Mouse (Mus musculus) liver, embryonic 15.5 days (tissue): Measurements from ENCODE around the gene Zfp287. TPM values are rescaled to one million over a fixed set of nuclear protein-coding genes. Genes with fewer than 3 reads are reported as not detected.

Experiments
- ATAC-seq: fragments of 200-750 bp; cut with Nextera tagmentation; 2 replicates; pipeline ENCODE4 v1.8.0; 2017; ENCODE audit warnings: moderate number of reproducible peaks, mild to moderate bottlenecking, moderate library complexity; ENCODE audit not compliant: insufficient read depth
- H3K27ac ChIP-seq: fragments of 300-500 bp; sonication (generic); replicated peaks from 2 replicates; pipeline ENCODE4 v1.5.1; 2015; ENCODE audit warnings: mild to moderate bottlenecking, inconsistent platforms
- H3K27me3 ChIP-seq: fragments of 300-500 bp; sonication (generic); 2 replicates; pipeline ENCODE4 v1.6.1; 2015; ENCODE audit warnings: mild to moderate bottlenecking, inconsistent platforms
- H3K36me3 ChIP-seq: fragments of 300-500 bp; sonication (generic); replicated peaks from 2 replicates; pipeline ENCODE4 v1.6.1; 2015; ENCODE audit warnings: moderate library complexity, mild to moderate bottlenecking, inconsistent platforms
- H3K4me1 ChIP-seq: fragments of 300-500 bp; sonication (generic); replicated peaks from 2 replicates; pipeline ENCODE4 v1.6.1; 2015; ENCODE audit warnings: inconsistent platforms
- H3K4me2 ChIP-seq: fragments of 300-500 bp; sonication (generic); 2 replicates; pipeline ENCODE4 v1.6.1; 2015; ENCODE audit warnings: moderate library complexity, mild to moderate bottlenecking, inconsistent platforms
- H3K4me3 ChIP-seq: fragments of 300-500 bp; sonication (generic); replicated peaks from 2 replicates; pipeline ENCODE4 v1.5.1; 2015; ENCODE audit warnings: mild to moderate bottlenecking, inconsistent platforms
- H3K9ac ChIP-seq: fragments of 300-500 bp; sonication (generic); 2 replicates; pipeline ENCODE4 v1.6.1; 2015; ENCODE audit warnings: moderate library complexity, mild to moderate bottlenecking, inconsistent platforms
- H3K9me3 ChIP-seq: fragments of 300-500 bp; sonication (generic); replicated peaks from 2 replicates; pipeline ENCODE4 v1.6.1; 2016; ENCODE audit warnings: inconsistent platforms
- WGBS: fragments of 180-500 bp; shearing (Covaris S2); methylation state at CpG from one replicate; pipeline ENCODE4 v1.1.7; 2015; ENCODE audit warnings: mixed read lengths; ENCODE audit not compliant: insufficient replicate concordance; 5-methylcytosine and 5-hydroxymethylcytosine counted together
- polyA plus RNA-seq: library from polyadenylated mRNA; unstranded; fragments of >200 nt; fragmentation: Nextera tagmentation; extraction: Ambion mirVana; gene quantifications from 2 replicates; pipeline ENCODE4 v1.2.1, GENCODE M21; 2015

Gene Zfp287
- polyA plus RNA-seq, 1 experiment from 2014 or later = 0.50 TPM

DNA sequence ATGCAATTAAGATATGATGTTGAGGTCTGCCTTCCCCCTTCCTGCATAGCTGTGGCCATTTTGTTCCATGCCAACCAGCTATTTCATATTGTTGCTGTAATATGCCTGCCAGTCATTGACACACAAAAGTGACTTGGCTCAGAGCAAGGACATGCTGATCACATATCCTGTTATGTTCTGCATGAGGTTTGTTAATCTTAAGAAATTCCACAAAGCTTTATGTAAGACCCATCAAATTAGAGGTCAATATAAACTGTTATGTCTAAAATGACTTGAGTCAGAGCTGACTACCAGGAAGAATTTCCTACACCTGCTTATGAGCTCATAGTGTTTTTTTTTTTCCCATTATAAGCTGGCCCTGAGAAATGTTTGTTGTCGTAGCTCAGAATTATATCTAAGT, 30.5 kb downstream of the Zfp287 start:
- no peaks in the 10 kb centered on the region for H3K9me3 ChIP-seq
- no peaks in the 10 kb centered on the region for H3K4me1 ChIP-seq
- WGBS = 41% methylated on average over 1 of the region's 1 CpGs
- H3K4me3 ChIP-seq = no peak overlapping the region
- no peaks in the 10 kb centered on the region for H3K27me3 ChIP-seq
- no peaks in the 10 kb centered on the region for H3K36me3 ChIP-seq
- ATAC-seq = no peak
- H3K9ac ChIP-seq = no peak overlapping the region
- H3K27ac ChIP-seq = no peak overlapping the region
- no peak overlapping the region for H3K4me2 ChIP-seq

DNA sequence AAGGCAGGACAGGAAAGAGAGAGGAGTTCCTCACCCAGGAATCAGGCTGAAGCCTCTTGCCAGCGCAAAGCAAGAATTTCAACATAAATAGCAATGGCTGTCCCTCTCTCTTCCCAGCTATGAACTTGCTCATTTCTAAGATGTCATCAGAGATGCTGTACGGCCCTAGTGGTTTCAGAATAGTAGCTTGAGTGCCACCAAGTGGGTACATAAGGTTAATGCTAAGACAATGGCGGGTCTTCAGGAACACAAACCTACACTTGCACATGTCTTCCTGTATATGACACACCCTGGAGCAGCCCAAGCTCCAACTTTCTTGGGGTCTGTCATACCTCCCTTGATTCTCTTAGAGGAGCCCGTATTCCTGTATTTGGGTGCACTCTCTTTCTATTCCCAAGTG, 32.0 kb downstream of the Zfp287 start:
- ATAC-seq = no peak
- no peaks in the 10 kb centered on the region for H3K36me3 ChIP-seq

DNA sequence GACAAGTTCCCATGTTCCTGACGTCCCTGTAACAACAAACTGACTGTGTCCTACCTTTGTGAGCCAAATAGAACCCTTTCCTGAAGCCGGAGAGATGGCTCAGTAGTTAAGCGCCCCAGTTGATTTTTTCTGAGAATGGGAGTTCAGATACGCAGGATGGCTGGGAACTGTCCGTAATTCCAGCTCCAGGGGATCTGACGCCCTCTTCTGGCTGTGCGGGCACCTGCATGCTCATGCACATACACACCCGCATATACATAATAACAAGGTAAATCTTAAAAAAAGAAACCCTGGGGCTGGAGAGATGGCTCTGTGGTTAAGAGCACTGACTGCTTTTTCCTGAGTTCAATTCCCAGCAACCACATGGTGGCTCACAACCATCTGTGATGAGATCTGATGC, 36.6 kb downstream of the Zfp287 start:
- 80% methylated on average over 8 of the region's 8 CpGs for WGBS

More for the DNA sequence above, 32.0 kb downstream of the Zfp287 start:
- Histone ChIP-seq H3K27ac (no peak overlapping the region), H3K4me3 (no peak overlapping the region), H3K4me2 (no peak overlapping the region), H3K9me3 (no peaks in the 10 kb centered on the region), H3K9ac (no peak overlapping the region), H3K4me1 (no peaks in the 10 kb centered on the region), H3K27me3 (no peaks in the 10 kb centered on the region)
- WGBS = 36% methylated on average over 4 of the region's 4 CpGs

DNA sequence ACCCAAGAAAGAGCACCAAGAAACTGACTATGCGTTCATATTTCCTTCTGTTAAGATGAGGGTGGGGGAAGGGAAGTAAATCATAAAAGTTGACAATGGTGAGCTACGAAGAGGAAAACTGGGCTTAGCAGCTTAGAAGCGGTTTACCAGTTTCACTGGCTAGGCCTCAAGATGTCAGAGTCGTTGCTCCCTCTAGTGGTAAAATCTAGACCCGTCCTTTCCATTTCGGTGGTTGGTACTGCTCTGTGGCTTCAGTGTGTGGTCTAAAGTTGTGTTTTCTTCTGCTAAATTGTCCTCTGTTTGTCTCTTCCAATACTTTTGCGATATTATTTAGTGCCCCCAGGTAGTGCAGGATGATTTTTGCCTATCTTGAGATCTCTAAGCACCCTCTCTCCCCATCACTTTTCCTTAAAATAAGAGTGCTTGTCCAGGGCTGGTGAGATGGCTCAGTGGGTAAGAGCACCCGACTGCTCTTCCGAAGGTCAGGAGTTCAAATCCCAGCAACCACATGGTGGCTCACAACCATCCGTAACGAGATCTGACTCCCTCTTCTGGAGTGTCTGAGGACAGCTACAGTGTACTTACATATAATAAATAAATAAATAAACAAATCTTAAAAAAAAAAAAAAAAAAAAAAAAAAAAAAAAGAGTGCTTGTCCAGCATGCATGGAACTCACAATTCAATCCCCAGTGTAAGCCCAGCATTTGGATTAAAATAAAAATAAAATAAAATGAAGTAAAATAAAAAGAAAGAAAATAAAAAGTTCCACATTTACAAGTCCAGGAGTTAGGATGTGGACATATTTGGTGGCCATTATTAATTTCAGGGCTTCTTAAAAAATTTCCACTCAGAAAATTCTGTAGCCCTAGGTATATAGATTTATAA, 38.2 kb downstream of the Zfp287 start:
- ATAC-seq = no peak
- WGBS = 19% methylated on average over 11 of the region's 11 CpGs
- Histone ChIP-seq H3K9ac (no peak overlapping the region), H3K9me3 (no peaks in the 10 kb centered on the region), H3K4me2 (no peak overlapping the region), H3K4me1 (no peaks in the 10 kb centered on the region), H3K36me3 (no peaks in the 10 kb centered on the region), H3K27ac (no peak overlapping the region), H3K27me3 (no peaks in the 10 kb centered on the region), H3K4me3 (no peak overlapping the region)

More for the DNA sequence above, 36.6 kb downstream of the Zfp287 start:
- Histone ChIP-seq H3K9ac (no peak overlapping the region), H3K27me3 (no peaks in the 10 kb centered on the region), H3K9me3 (no peaks in the 10 kb centered on the region), H3K4me3 (no peak overlapping the region), H3K4me2 (no peak overlapping the region), H3K36me3 (no peaks in the 10 kb centered on the region), H3K27ac (no peak overlapping the region), H3K4me1 (no peaks in the 10 kb centered on the region)
- ATAC-seq = no peak

DNA sequence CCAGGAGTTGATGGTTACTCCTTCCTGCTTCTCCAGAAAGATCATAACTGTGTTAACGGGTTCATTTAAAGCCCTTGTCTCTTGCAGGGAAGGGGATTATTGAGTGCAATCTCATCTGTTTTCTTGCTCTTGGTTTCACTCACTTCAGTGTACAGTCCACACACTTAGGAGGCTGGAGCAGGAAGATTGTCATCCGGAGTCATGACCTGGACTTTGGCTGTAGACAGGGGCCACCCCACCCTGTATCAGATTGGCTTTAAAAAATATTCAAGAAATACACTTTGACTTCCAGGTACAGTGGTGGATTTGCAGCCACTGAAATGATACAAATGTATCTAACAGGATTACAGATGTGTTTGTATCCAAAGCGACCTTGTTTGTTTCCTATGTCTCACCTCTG, 40.1 kb downstream of the Zfp287 start:
- Histone ChIP-seq H3K9me3 (no peaks in the 10 kb centered on the region), H3K4me3 (no peak overlapping the region), H3K9ac (no peak overlapping the region), H3K4me1 (no peaks in the 10 kb centered on the region), H3K4me2 (no peak overlapping the region), H3K27me3 (no peaks in the 10 kb centered on the region), H3K36me3 (no peaks in the 10 kb centered on the region), H3K27ac (no peak overlapping the region)
- WGBS = 65% methylated on average over 3 of the region's 3 CpGs
- no peak for ATAC-seq

DNA sequence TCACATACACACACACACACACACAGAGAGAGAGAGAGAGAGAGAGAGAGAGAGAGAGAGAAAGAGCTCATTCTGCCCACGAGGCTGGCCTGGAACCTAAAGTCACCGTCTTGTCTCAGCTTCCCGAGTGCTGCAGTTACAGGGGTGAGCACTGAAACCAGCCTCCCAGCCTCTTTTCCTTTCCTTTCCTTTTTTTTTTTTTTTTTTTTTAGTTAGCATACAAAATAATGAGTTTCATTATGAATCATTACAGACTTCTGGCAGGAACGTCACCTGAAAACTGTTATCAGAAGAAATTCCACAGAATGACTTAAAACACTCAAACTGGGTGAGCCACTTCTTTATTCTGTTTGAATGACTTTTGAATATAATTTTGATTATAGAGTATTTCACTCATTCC, 51.8 kb downstream of the Zfp287 start:
- Histone ChIP-seq H3K27ac (no peak overlapping the region), H3K4me3 (no peak overlapping the region), H3K9me3 (no peaks in the 10 kb centered on the region), H3K4me2 (no peak overlapping the region), H3K36me3 (no peaks in the 10 kb centered on the region), H3K9ac (no peak overlapping the region), H3K27me3 (no peaks in the 10 kb centered on the region), H3K4me1 (no peaks in the 10 kb centered on the region; the same call in 1 of the 2 replicates)
- 54% methylated on average over 4 of the region's 4 CpGs for WGBS
- ATAC-seq = no peak

DNA sequence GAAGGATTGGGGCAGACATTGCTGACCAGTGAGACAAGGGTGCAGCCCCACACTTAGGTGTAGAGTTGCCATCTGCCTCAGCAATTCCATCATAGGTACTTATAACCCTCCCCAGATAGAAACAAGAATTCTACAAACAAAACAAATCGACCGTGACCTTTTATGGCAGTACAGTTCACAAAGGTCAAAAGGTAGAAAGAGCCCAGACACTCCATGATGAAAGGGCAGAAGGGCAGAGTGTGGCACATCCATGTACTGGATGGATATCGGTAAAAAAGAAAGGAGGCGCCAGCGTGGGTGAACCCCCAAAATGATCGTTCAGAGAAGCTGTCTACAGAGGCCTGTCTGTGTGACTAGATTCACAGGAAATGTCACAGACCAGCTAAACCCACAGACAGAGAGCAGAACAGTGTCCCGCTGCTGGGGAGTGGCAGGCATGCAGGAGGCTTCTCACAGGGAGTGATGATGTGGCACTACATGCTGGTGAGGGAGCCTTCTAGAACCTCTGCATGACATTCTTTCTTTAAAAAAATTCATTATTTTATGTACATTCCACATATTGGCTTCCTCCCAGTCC, 52.8 kb downstream of the Zfp287 start:
- 60% methylated on average over 7 of the region's 7 CpGs for WGBS
- no peak for ATAC-seq
- H3K9ac ChIP-seq = no peak overlapping the region
- no peak overlapping the region for H3K4me3 ChIP-seq
- H3K27ac ChIP-seq = no peak overlapping the region
- no peaks in the 10 kb centered on the region for H3K36me3 ChIP-seq
- no peaks in the 10 kb centered on the region for H3K9me3 ChIP-seq
- H3K4me1 ChIP-seq = no peaks in the 10 kb centered on the region; the same call in 1 of the 2 replicates
- H3K4me2 ChIP-seq = no peak overlapping the region
- H3K27me3 ChIP-seq = no peaks in the 10 kb centered on the region

DNA sequence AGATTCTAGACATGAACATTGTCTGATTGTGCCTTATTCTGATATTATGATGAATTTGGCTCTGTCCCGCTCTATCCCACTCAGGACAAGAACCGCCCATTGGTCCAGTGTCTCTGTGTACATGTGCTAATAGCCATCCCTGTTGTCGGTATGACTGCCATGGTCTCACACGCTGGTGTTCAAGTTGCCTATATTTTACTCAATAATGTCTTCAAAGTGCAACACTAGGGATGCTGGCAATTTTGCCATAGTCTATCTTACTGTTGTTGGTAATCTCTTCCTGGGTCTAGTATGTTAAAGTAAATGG, 55.5 kb downstream of the Zfp287 start:
- no peak overlapping the region for H3K9ac ChIP-seq
- no peak overlapping the region for H3K27ac ChIP-seq
- H3K4me2 ChIP-seq = no peak overlapping the region
- no peaks in the 10 kb centered on the region for H3K27me3 ChIP-seq
- H3K4me1 ChIP-seq = no peaks in the 10 kb centered on the region; the same call in 1 of the 2 replicates
- ATAC-seq = no peak
- H3K9me3 ChIP-seq = no peaks in the 10 kb centered on the region
- H3K36me3 ChIP-seq = no peaks in the 10 kb centered on the region
- no peak overlapping the region for H3K4me3 ChIP-seq
- 69% methylated on average over 4 of the region's 4 CpGs for WGBS

DNA sequence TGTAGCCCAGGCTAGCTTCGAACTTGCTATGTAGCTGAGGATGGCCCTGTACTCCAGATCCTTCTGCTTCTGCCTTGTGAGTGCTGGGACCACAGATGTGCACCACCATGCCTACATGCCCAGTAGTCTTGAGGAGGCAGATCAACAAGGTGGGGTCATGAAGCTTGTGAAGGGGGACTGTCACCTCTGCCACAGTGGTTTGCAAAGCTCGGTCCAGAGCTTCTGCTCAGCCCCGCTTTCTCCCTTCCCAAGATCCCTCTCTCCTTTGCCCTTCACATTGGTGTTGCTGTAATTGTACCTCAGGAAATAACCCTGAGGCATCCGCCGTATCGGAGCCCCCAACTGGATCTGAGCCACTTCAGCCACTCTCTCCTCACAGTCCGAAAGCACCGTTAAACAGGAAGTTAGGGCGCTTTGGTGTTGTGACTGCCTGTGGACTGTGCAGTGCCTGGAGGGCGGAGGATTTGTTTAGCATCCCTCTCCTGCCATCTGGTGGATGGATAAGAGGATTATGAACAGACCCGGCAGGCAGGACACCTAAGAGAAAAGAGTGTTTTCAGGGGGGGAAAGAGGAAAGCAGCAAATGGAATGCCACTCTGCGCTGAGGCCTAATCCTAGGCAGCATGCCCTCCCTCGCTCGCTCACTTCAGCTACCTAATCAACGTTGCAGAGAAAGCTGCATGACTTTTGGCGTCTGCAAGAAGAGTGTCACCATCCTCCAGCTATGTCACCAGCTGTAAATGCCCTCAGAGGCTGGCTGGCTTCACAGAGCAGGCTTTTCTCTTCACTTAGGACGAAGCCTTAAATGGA, 56.0 kb downstream of the Zfp287 start:
- Histone ChIP-seq H3K27me3 (no peaks in the 10 kb centered on the region), H3K4me1 (no peaks in the 10 kb centered on the region; the same call in 1 of the 2 replicates), H3K9me3 (no peaks in the 10 kb centered on the region), H3K4me2 (peak overlapping the region; percentile 57), H3K4me3 (peak overlapping the region; percentile 25; the same call in 1 of the 2 replicates), H3K9ac (no peak overlapping the region), H3K27ac (no peak overlapping the region), H3K36me3 (no peaks in the 10 kb centered on the region)
- peak; percentile 69 for ATAC-seq
- WGBS = 17% methylated on average over 17 of the region's 17 CpGs

DNA sequence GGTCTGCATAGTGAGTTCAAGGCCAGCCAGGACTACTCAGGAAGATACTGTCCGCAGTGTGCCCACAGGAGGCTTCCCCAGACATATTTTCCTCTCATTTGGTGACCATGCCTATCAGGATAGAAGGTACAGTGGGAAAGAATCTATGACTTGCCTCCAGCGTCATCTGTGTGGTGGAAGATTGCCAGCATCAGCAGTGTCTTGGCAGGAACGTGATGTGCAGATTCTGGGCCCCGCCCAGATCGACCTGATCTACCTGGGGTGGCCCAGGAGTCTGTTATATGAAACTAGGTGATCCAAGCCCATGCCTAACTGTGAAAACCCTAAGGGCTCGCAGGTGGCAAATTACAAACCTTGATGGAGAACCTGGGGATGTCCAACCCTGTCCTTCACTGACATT, 61.7 kb downstream of the Zfp287 start:
- H3K9ac ChIP-seq = no peak overlapping the region

DNA sequence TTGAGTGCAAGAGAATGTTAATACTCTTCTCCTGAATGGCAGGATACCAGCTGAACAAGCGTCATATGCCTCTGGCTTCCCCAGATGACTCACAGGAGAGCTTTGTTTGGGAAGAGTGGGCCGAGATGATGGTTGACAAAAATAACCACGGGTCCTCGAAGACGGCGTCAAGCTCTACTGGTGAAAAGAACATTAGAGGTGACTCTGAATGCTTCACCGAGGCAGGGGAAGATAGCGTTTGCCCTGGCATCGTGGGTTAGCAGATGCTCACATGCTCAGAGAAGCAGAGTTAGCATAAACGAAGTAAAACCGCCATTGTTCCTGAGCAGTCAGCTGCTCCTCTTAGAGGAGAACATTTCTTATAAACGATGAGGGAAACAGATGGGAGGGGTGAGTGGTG, 62.2 kb downstream of the Zfp287 start:
- H3K4me1 ChIP-seq = no peaks in the 10 kb centered on the region
- H3K36me3 ChIP-seq = 0 out of 2 replicates have a peak, but pooled peaks cover 4% of the 10 kb centered on the region
- no peak overlapping the region for H3K27ac ChIP-seq
- H3K27me3 ChIP-seq = no peaks in the 10 kb centered on the region
- H3K4me2 ChIP-seq = no peak overlapping the region
- WGBS = 38% methylated on average over 12 of the region's 12 CpGs
- H3K9ac ChIP-seq = no peak overlapping the region
- no peak for ATAC-seq
- no peaks in the 10 kb centered on the region for H3K9me3 ChIP-seq
- H3K4me3 ChIP-seq = no peak overlapping the region

More for the DNA sequence above, 61.7 kb downstream of the Zfp287 start:
- no peaks in the 10 kb centered on the region for H3K27me3 ChIP-seq
- H3K9me3 ChIP-seq = no peaks in the 10 kb centered on the region
- H3K27ac ChIP-seq = no peak overlapping the region
- H3K36me3 ChIP-seq = 0 out of 2 replicates have a peak, but pooled peaks cover 4% of the 10 kb centered on the region
- H3K4me1 ChIP-seq = no peaks in the 10 kb centered on the region
- H3K4me2 ChIP-seq = no peak overlapping the region
- no peak overlapping the region for H3K4me3 ChIP-seq
- WGBS = 55% methylated on average over 6 of the region's 6 CpGs
- ATAC-seq = no peak
